Mouse (Mus musculus) cortical plate, adult 2 months (tissue): Measurements from ENCODE around the gene Gse1.

Experiments used
- CTCF ChIP-seq: fragments of 200-500 bp; IDR thresholded peaks from 2 replicates; pipeline ENCODE4 v1.5.1; 2011; ENCODE audit warnings: mild to moderate bottlenecking, control low read depth, low read length; ENCODE audit not compliant: insufficient read depth; ENCODE audit errors: extremely low read depth
- POLR2A ChIP-seq: fragments of 200-500 bp; IDR thresholded peaks from 2 replicates; pipeline ENCODE4 v1.6.1; 2011; ENCODE audit warnings: mild to moderate bottlenecking, low read length, control low read depth; ENCODE audit not compliant: insufficient read depth; ENCODE audit errors: extremely low read depth

GRCm38 (mm10) chr8:120331027-120331426 is 102.8 kb downstream of the Gse1 start:
- TF ChIP-seq POLR2A = no peak
- TF ChIP-seq CTCF = no peak
